Mouse (Mus musculus): Measurements from ENCODE around the gene Kdm4d. TPM values are rescaled to one million over a fixed set of nuclear protein-coding genes. Genes with fewer than 3 reads are reported as not detected.

The Kdm4d gene
- polyA plus RNA-seq, 1 experiment from 2014 or later: 0.05 TPM

GRCm38 (mm10) chr9:14440347-14440746, 59.9 kb downstream of the Kdm4d start:
- Histone ChIP-seq H3K4me2 (no peak overlapping the region), H3K27me3 (no peaks in the 10 kb centered on the region), H3K4me1 (replicated peaks) (no peaks in the 10 kb centered on the region), H3K9ac (no peak overlapping the region), H3K36me3 (no peaks in the 10 kb centered on the region), H3K9me3 (replicated peaks) (no peaks in the 10 kb centered on the region), H3K4me3 (replicated peaks) (no peak overlapping the region), H3K27ac (no peak overlapping the region)
- WGBS (ENCODE audit: insufficient replicate concordance): 79% methylated on average over 1 of the region's 1 CpGs
- DNase-seq (no peak), ATAC-seq (ENCODE audit: low read depth) (no peak)

- no peak for DNase-seq
- H3K9ac ChIP-seq: no peak overlapping the region
- no peaks in the 10 kb centered on the region for H3K4me1 ChIP-seq (replicated peaks)
- ATAC-seq (ENCODE audit: low read depth): no peak
- no peaks in the 10 kb centered on the region for H3K9me3 ChIP-seq (replicated peaks)
- 48% methylated on average over 11 of the region's 11 CpGs for WGBS (ENCODE audit: insufficient replicate concordance)
- no peak overlapping the region for H3K4me2 ChIP-seq
- H3K4me3 ChIP-seq (replicated peaks): no peak overlapping the region
- no peak overlapping the region for H3K27ac ChIP-seq
- no peaks in the 10 kb centered on the region for H3K36me3 ChIP-seq
- no peaks in the 10 kb centered on the region for H3K27me3 ChIP-seq
These were observed 66.9 kb downstream of the Kdm4d start for GRCm38 (mm10) chr9:14433252-14433939.

Other genes with a start within 250 kb of the Kdm4d start
- 1.8 and 3.3 TPM in 2 replicates for gene Sesn3, start 225.4 kb downstream of the Kdm4d start, polyA plus RNA-seq (2015; fragmentation: Nextera tagmentation; extraction: Ambion mirVana)
- 37.8 and 40.4 TPM in 2 replicates for gene Endod1, start 119.0 kb downstream of the Kdm4d start, polyA plus RNA-seq (2015; fragmentation: Nextera tagmentation; extraction: Ambion mirVana)
- 86.3 and 104 TPM in 2 replicates for gene Cwc15, start 135 bp upstream of the Kdm4d start, polyA plus RNA-seq (2015; fragmentation: Nextera tagmentation; extraction: Ambion mirVana)
- 1.6 and 1.8 TPM in 2 replicates for gene Amotl1, start 144.6 kb upstream of the Kdm4d start, polyA plus RNA-seq (2015; fragmentation: Nextera tagmentation; extraction: Ambion mirVana)
- 0.07 and 0.09 TPM in 2 replicates for gene Piwil4, start 240.3 kb upstream of the Kdm4d start, polyA plus RNA-seq (2015; fragmentation: Nextera tagmentation; extraction: Ambion mirVana)